Mouse (Mus musculus) embryo, embryonic 11.5 days (tissue): Measurements from ENCODE around the gene Daxx.
"Not testable (repeated sequence)": the region's sequence is repeated elsewhere in the genome, so short reads cannot be mapped to it uniquely, and the experiment has no call there.

Experiments used
- DNase-seq: peaks from one replicate; pipeline ENCODE4 v3.0.0-alpha.2; 2012; ENCODE audit warnings: low read depth, low spot score

Gene Daxx

GRCm38 (mm10) chr17:33902491-33902890 is 6.7 kb upstream of the Daxx start:
- DNase-seq = no peak

GRCm38 (mm10) chr17:33903911-33904651 is 5.1 kb upstream of the Daxx start:
- DNase-seq = not testable (repeated sequence)

- DNase-seq = not testable (repeated sequence)
Observed at GRCm38 (mm10) chr17:33904835-33905234, 4.4 kb upstream of the Daxx start, which contains the start of gene Platr17. Gene Platr17, plus strand, starts transcription at chr17:33905135.

GRCm38 (mm10) chr17:33908331-33909076 is 710 bp upstream of the Daxx start:
- DNase-seq = no peak

- DNase-seq = no peak
Observed at GRCm38 (mm10) chr17:33909869-33910250, 646 bp downstream of the Daxx start.

GRCm38 (mm10) chr17:33910346-33911051 is 1.3 kb downstream of the Daxx start:
- DNase-seq = no peak

- no peak for DNase-seq
Observed at GRCm38 (mm10) chr17:33911052-33911812, 2.0 kb downstream of the Daxx start.

- no peak for DNase-seq
Observed at GRCm38 (mm10) chr17:33911813-33912414, 2.7 kb downstream of the Daxx start.

- no peak for DNase-seq
Observed at GRCm38 (mm10) chr17:33913264-33913663, 4.0 kb downstream of the Daxx start.

GRCm38 (mm10) chr17:33913905-33914304 is 4.7 kb downstream of the Daxx start:
- no peak for DNase-seq

- DNase-seq = no peak
Observed at GRCm38 (mm10) chr17:33914969-33915391, 5.8 kb downstream of the Daxx start.

GRCm38 (mm10) chr17:33915671-33916250 is 6.5 kb downstream of the Daxx start, which contains the start of the genes Tapbp and Zbtb22:
Gene Tapbp, plus strand, starts transcription at chr17:33915899.
Gene Zbtb22, plus strand, starts transcription at chr17:33915904.
- peak; percentile 97 for DNase-seq

GRCm38 (mm10) chr17:33916294-33916693 is 7.1 kb downstream of the Daxx start:
- DNase-seq = peak; percentile 61

- no peak for DNase-seq
Observed at GRCm38 (mm10) chr17:33916847-33917655, 7.8 kb downstream of the Daxx start.

GRCm38 (mm10) chr17:33917656-33918292 is 8.6 kb downstream of the Daxx start:
- no peak for DNase-seq

- DNase-seq = no peak
Observed at GRCm38 (mm10) chr17:33918293-33919203, 9.3 kb downstream of the Daxx start.

- no peak for DNase-seq
Observed at GRCm38 (mm10) chr17:33919351-33920281, 10.4 kb downstream of the Daxx start.
